Mouse (Mus musculus) splenic B cell, adult 2 months (primary cell): ENCODE measurements around the gene Aar2.
A peak's percentile ranks its signal among the peaks of the same experiment; 100 is the strongest.

Experiments
- DNase-seq: peaks from one replicate; pipeline ENCODE4 v3.0.0-alpha.2; 2011; ENCODE audit warnings: low read depth, low spot score
- H3K27me3 ChIP-seq: 2 replicates; pipeline ENCODE4 v1.6.1; 2012; ENCODE audit warnings: mild to moderate bottlenecking, low read length, moderate library complexity, mixed read lengths; ENCODE audit not compliant: control insufficient read depth, poor library complexity, insufficient read depth, severe bottlenecking
- H3K36me3 ChIP-seq: 2 replicates; pipeline ENCODE4 v1.6.1; 2012; ENCODE audit warnings: mild to moderate bottlenecking, low read length, moderate library complexity, mixed read lengths; ENCODE audit not compliant: control insufficient read depth, poor library complexity, insufficient read depth, severe bottlenecking

The Aar2 gene

GRCm38 (mm10) chr2:156584154-156584796, 36.9 kb downstream of the Aar2 start:
- no peaks in the 10 kb centered on the region for H3K27me3 ChIP-seq
- peak; percentile 25 for DNase-seq
- no peaks in the 10 kb centered on the region for H3K36me3 ChIP-seq

GRCm38 (mm10) chr2:156584797-156585471, 37.5 kb downstream of the Aar2 start:
- no peak for DNase-seq
- Histone ChIP-seq H3K36me3 (no peaks in the 10 kb centered on the region), H3K27me3 (no peaks in the 10 kb centered on the region)

DNA sequence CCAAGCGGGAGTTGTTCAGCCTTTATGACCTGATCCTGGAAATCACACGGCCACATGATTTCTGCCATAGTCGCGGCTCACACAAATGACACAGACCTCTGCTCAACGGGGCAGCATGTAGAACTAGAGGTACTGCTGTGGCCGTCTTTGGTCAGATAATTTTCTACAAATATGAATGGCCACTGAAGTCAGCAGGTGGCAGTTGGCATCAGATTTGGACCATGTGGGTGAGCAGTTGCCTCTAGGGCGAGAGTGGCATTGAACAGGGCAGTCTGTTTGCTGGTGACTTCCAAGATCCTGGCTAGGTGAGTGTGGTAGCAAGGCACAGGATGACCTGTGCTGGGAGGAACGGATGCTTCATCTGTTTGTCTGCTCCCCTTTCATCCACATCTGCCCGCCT, 42.1 kb downstream of the Aar2 start:
- no peaks in the 10 kb centered on the region for H3K27me3 ChIP-seq
- no peak for DNase-seq
- no peaks in the 10 kb centered on the region for H3K36me3 ChIP-seq

DNA sequence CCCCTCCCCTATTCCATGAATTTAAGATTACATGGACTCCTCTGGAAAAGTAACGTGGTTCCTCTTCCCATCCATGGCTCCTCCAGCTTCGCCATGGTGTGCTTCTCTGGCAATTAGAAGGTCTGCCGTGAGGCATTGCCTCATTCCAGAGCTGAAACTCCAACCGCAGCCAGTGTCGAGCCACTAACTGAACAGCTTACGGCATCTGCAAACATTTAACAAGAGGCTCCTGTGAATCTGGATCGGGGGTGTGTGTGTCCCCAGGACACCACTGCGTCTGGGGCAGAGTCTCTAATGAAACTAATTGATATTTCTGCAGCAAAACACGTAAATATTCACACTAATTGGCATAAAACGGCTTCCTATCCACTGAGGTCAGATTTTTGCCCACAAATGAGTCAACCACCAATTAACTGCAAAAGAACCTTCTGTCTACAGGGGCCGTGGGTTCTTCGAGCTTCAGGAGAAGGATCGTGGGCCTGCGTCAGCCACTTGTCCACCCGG, 47.7 kb downstream of the Aar2 start:
- Histone ChIP-seq H3K27me3 (no peaks in the 10 kb centered on the region), H3K36me3 (no peaks in the 10 kb centered on the region)
- DNase-seq: no peak

- Histone ChIP-seq H3K27me3 (no peaks in the 10 kb centered on the region; the same call in 1 of the 2 replicates), H3K36me3 (no peaks in the 10 kb centered on the region)
- DNase-seq: no peak
Measured at GRCm38 (mm10) chr2:156602581-156602980, 55.2 kb downstream of the Aar2 start.

- H3K27me3 ChIP-seq: no peaks in the 10 kb centered on the region; the same call in 1 of the 2 replicates
- DNase-seq: no peak
- H3K36me3 ChIP-seq: no peaks in the 10 kb centered on the region
Measured at GRCm38 (mm10) chr2:156603671-156604070, 56.3 kb downstream of the Aar2 start.

GRCm38 (mm10) chr2:156605144-156605543, 57.8 kb downstream of the Aar2 start:
- Histone ChIP-seq H3K27me3 (no peaks in the 10 kb centered on the region; the same call in 1 of the 2 replicates), H3K36me3 (no peaks in the 10 kb centered on the region)
- no peak for DNase-seq

GRCm38 (mm10) chr2:156605971-156606370, 58.6 kb downstream of the Aar2 start:
- H3K27me3 ChIP-seq: no peaks in the 10 kb centered on the region; the same call in 1 of the 2 replicates
- no peaks in the 10 kb centered on the region for H3K36me3 ChIP-seq
- DNase-seq: no peak

GRCm38 (mm10) chr2:156613081-156613540, 65.7 kb downstream of the Aar2 start:
- no peaks in the 10 kb centered on the region; the same call in 1 of the 2 replicates for H3K27me3 ChIP-seq
- no peaks in the 10 kb centered on the region for H3K36me3 ChIP-seq
- DNase-seq: no peak

GRCm38 (mm10) chr2:156613541-156614257, 66.3 kb downstream of the Aar2 start, which contains the start of gene Dlgap4:
Gene Dlgap4, plus strand, starts transcription at chr2:156613705.
- DNase-seq: no peak
- no peaks in the 10 kb centered on the region; the same call in 1 of the 2 replicates for H3K27me3 ChIP-seq
- H3K36me3 ChIP-seq: no peaks in the 10 kb centered on the region

DNA sequence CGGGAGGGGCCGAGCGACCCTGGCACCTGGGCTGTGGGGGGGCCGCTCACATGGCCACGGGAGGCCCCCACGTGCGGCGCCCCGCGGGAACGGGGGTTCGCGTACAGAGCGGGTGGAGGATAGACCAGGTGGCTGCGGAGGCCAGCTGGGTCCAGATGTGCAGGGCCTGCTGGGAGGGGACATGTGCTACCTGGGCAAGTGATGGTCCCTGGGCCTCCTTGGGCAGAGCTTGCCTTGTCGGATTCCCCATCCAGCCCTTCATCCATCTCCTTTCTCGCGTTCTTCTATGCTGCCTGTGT, 66.8 kb downstream of the Aar2 start:
- H3K27me3 ChIP-seq: no peaks in the 10 kb centered on the region; the same call in 1 of the 2 replicates
- DNase-seq: no peak
- H3K36me3 ChIP-seq: no peaks in the 10 kb centered on the region

DNA sequence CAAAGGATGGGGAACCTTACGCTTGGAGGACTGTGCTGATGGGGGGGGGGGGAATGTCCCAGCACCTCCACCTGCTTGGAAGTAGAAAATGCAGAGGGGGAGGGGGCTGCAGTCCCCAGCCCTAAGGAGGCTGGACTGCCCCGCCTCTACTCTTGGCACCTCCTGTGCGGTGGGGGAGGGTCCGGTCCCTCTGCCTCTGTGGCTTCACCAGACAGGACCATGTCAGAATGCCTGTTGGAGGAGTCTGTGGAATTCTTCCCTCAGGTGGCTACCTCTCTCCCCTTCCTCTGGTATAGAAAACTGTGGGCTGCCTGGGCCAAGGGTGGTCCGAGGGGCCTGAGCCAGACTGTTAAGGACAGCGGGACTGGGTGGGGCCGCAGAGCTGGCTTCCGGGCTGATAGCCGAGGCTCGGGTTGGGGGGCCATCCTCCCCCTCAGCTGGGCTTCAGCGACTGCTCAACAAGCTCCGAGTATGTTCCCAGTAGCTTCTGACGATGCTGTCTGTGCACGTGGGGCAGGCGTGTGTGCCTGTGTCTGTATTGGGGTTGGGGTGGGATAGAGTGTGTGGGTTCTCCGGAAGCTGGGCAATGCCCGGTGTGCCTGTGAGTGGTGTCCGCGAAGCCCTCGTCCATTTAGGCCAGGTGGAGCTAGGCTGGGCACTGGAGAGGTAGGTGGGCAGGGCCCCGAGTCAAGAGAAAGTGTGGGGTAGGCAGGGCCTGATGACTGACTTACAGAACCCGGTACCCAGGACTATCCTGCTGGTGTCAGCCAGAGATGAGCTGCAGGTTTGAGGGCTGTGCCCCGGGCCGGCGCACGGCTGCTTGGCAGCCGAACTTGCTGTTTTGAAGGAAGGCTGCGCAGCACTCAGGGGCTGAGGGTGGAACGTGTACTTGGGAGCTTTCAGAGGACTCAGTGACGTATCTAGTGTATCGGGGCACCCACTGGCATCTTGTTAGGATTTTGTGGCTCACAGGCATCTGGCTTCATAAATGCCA, 67.6 kb downstream of the Aar2 start:
- Histone ChIP-seq H3K36me3 (no peaks in the 10 kb centered on the region), H3K27me3 (no peaks in the 10 kb centered on the region; the same call in 1 of the 2 replicates)
- no peak for DNase-seq

DNA sequence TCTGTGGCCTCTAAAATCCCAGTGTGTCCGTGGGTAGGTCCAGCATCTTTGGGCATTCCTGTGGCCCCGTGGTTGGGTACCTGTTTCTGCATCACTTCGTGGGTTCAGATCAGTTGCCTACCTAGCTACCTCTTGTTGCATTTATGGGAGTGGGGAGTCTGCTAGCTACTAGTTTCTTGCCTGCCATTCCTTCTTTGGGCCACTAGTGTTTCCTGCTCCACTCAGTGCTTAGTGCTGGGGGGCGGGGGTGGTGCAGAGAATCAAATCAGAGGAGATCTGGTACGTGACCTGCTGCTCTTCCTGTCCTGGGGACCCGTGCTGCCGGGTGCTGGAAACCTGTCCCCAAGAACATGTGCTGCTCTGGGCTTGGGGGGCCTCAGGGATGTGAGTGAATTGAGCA, 69.1 kb downstream of the Aar2 start:
- no peaks in the 10 kb centered on the region for H3K36me3 ChIP-seq
- no peak for DNase-seq
- H3K27me3 ChIP-seq: no peaks in the 10 kb centered on the region; the same call in 1 of the 2 replicates

DNA sequence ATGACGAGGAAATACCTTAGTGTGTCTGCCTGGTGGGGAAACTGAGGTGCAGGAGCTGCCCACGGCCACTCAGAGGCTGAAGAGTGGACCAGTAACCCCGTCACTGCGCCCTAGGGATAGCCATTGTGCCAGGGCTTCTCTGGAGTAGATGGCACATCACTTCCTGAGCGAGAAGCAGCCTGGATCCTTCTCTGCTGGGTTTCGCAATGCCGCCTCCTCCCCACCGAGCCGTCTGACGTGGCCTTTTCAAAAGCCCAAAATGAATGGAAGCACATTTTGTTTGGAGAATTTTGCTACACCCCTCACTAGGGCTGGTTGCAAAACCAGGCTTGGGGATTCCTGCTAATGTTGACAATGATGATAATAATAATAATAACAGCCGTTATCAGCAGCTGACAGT, 70.2 kb downstream of the Aar2 start:
- DNase-seq: no peak
- no peaks in the 10 kb centered on the region; the same call in 1 of the 2 replicates for H3K27me3 ChIP-seq

More for the DNA sequence above, 70.2 kb downstream of the Aar2 start:
- H3K36me3 ChIP-seq: no peaks in the 10 kb centered on the region
